Mouse (Mus musculus) limb, embryonic 14.5 days (tissue): ENCODE results near the gene Lrch4. TPM values are rescaled to one million over a fixed set of nuclear protein-coding genes. Genes with fewer than 3 reads are reported as not detected.

ENCODE experiments used
- ATAC-seq: fragments of 200-750 bp; cut with Nextera tagmentation; 2 replicates; pipeline ENCODE4 v1.8.0; 2017; ENCODE audit warnings: low read depth, moderate number of reproducible peaks, moderate TSS enrichment; ENCODE audit not compliant: low FRiP score
- DNase-seq: peaks from one replicate; pipeline ENCODE4 v3.0.0-alpha.2; 2015; ENCODE audit warnings: low spot score
- H3K27ac ChIP-seq: fragments of 300-500 bp; sonication (generic); replicated peaks from 2 replicates; pipeline ENCODE4 v1.5.1; 2014; ENCODE audit warnings: low read depth, mild to moderate bottlenecking, low read length, moderate library complexity, mixed read lengths
- H3K27me3 ChIP-seq: fragments of 300-500 bp; sonication (generic); 2 replicates; pipeline ENCODE4 v1.6.1; 2014; ENCODE audit warnings: low read length, mixed read lengths; ENCODE audit not compliant: control insufficient read depth, insufficient read depth
- H3K36me3 ChIP-seq: fragments of 300-500 bp; sonication (generic); 2 replicates; pipeline ENCODE4 v1.6.1; 2014; ENCODE audit warnings: mild to moderate bottlenecking, low read length, moderate library complexity, mixed read lengths; ENCODE audit not compliant: control insufficient read depth, insufficient read depth
- H3K4me1 ChIP-seq: fragments of 300-500 bp; sonication (generic); 2 replicates; pipeline ENCODE4 v1.6.1; 2014; ENCODE audit warnings: antibody characterized with exemption, low read length, mixed read lengths; ENCODE audit not compliant: control insufficient read depth, insufficient read depth
- H3K4me2 ChIP-seq: fragments of 300-500 bp; sonication (generic); replicated peaks from 2 replicates; pipeline ENCODE4 v1.6.1; 2014; ENCODE audit warnings: low read depth, mild to moderate bottlenecking, low read length, moderate library complexity; ENCODE audit not compliant: severe bottlenecking
- H3K4me3 ChIP-seq: fragments of 300-500 bp; sonication (generic); replicated peaks from 2 replicates; pipeline ENCODE4 v1.5.1; 2014; ENCODE audit warnings: low read length
- H3K9ac ChIP-seq: fragments of 300-500 bp; sonication (generic); 2 replicates; pipeline ENCODE4 v1.6.1; 2014; ENCODE audit warnings: mild to moderate bottlenecking, low read depth, low read length, moderate library complexity; ENCODE audit not compliant: severe bottlenecking
- H3K9me3 ChIP-seq: fragments of 300-500 bp; sonication (generic); 2 replicates; pipeline ENCODE4 v1.6.1; 2016; ENCODE audit warnings: low read length; ENCODE audit not compliant: control insufficient read depth
- POLR2A ChIP-seq: fragments of 200-500 bp; IDR thresholded peaks from 2 replicates; pipeline ENCODE4 v1.8.0; 2012; ENCODE audit warnings: inconsistent platforms, mild to moderate bottlenecking, moderate library complexity, borderline replicate concordance; ENCODE audit not compliant: insufficient read depth, insufficient read length; ENCODE audit errors: extremely low read depth
- whole genome bisulfite sequencing: fragments of 180-500 bp; shearing (Covaris S2); extraction: QIAGEN DNeasy Blood & Tissue Kit; methylation state at CpG from one replicate; pipeline ENCODE4 v1.1.7; 2014; 5-methylcytosine and 5-hydroxymethylcytosine counted together
- polyA plus RNA-seq, 2 experiments: library from polyadenylated mRNA; depleted of rRNA in 1 of 2; stranded (reverse) in 1 of 2; unstranded in 1 of 2; fragments of >200 nt; fragmentation: Nextera tagmentation in 1 of 2; extraction: Ambion mirVana in 1 of 2; gene quantifications; 2 replicates each; pipeline versions ENCODE4 v1.2.1 to v1.2.3; 2012 to 2014

Gene Lrch4
- polyA plus RNA-seq, 2 experiments, result 25.0 to 37.1 TPM

- ATAC-seq, result no peak
- WGBS, result 86% methylated on average over 6 of the region's 6 CpGs
- no peak for TF ChIP-seq POLR2A
Measured at GRCm38 (mm10) chr5:137673015-137673414, 44.1 kb downstream of the Lrch4 start.

GRCm38 (mm10) chr5:137674786-137675185 is 45.9 kb downstream of the Lrch4 start:
- H3K27me3 ChIP-seq, result no peaks in the 10 kb centered on the region
- no peak for DNase-seq
- H3K9ac ChIP-seq, result no peak overlapping the region
- no peaks in the 10 kb centered on the region for H3K9me3 ChIP-seq
- no peak overlapping the region for H3K27ac ChIP-seq
- WGBS, result 95% methylated on average over 8 of the region's 8 CpGs
- no peak for ATAC-seq
- no peak overlapping the region for H3K4me3 ChIP-seq
- TF ChIP-seq POLR2A, result no peak
- peaks cover 12% of the 10 kb centered on the region for H3K4me1 ChIP-seq
- no peak overlapping the region for H3K4me2 ChIP-seq
- H3K36me3 ChIP-seq, result no peaks in the 10 kb centered on the region

More at GRCm38 (mm10) chr5:137673015-137673414, 44.1 kb downstream of the Lrch4 start:
- Histone ChIP-seq H3K9ac (no peak overlapping the region), H3K36me3 (no peaks in the 10 kb centered on the region), H3K4me1 (peaks cover 12% of the 10 kb centered on the region), H3K27me3 (no peaks in the 10 kb centered on the region), H3K4me3 (no peak overlapping the region), H3K4me2 (no peak overlapping the region), H3K9me3 (no peaks in the 10 kb centered on the region), H3K27ac (no peak overlapping the region)
- no peak for DNase-seq

GRCm38 (mm10) chr5:137677859-137678258 is 48.9 kb downstream of the Lrch4 start:
- no peaks in the 10 kb centered on the region for H3K27me3 ChIP-seq
- WGBS, result 94% methylated on average over 8 of the region's 8 CpGs
- TF ChIP-seq POLR2A, result no peak
- peaks cover under 1% of the 10 kb centered on the region; the same call in 1 of the 2 replicates for H3K4me1 ChIP-seq
- ATAC-seq, result no peak
- no peak overlapping the region for H3K4me3 ChIP-seq
- no peak overlapping the region for H3K9ac ChIP-seq
- no peak overlapping the region for H3K27ac ChIP-seq
- no peaks in the 10 kb centered on the region for H3K9me3 ChIP-seq
- H3K4me2 ChIP-seq, result no peak overlapping the region
- no peak for DNase-seq
- no peaks in the 10 kb centered on the region for H3K36me3 ChIP-seq

GRCm38 (mm10) chr5:137678736-137679135 is 49.8 kb downstream of the Lrch4 start:
- Histone ChIP-seq H3K4me1 (peaks cover 9% of the 10 kb centered on the region), H3K27ac (no peak overlapping the region), H3K9me3 (no peaks in the 10 kb centered on the region), H3K27me3 (no peaks in the 10 kb centered on the region), H3K4me2 (no peak overlapping the region), H3K4me3 (no peak overlapping the region), H3K9ac (no peak overlapping the region), H3K36me3 (no peaks in the 10 kb centered on the region)
- TF ChIP-seq POLR2A, result no peak
- no peak for DNase-seq
- 85% methylated on average over 3 of the region's 3 CpGs for WGBS
- no peak for ATAC-seq

- ATAC-seq, result no peak
- peaks cover 10% of the 10 kb centered on the region for H3K4me1 ChIP-seq
- no peak overlapping the region for H3K27ac ChIP-seq
- no peaks in the 10 kb centered on the region for H3K9me3 ChIP-seq
- no peak for DNase-seq
- no peak overlapping the region for H3K4me3 ChIP-seq
- TF ChIP-seq POLR2A, result no peak
- H3K4me2 ChIP-seq, result no peak overlapping the region
- 79% methylated on average over 4 of the region's 4 CpGs for WGBS
- H3K9ac ChIP-seq, result no peak overlapping the region
- no peaks in the 10 kb centered on the region for H3K36me3 ChIP-seq
- H3K27me3 ChIP-seq, result no peaks in the 10 kb centered on the region
Measured at GRCm38 (mm10) chr5:137679726-137680125, 50.8 kb downstream of the Lrch4 start.

GRCm38 (mm10) chr5:137682526-137682925 is 53.6 kb downstream of the Lrch4 start:
- no peaks in the 10 kb centered on the region for H3K27me3 ChIP-seq
- DNase-seq (no peak), ATAC-seq (no peak)
- no peaks in the 10 kb centered on the region for H3K36me3 ChIP-seq
- no peaks in the 10 kb centered on the region for H3K9me3 ChIP-seq
- no peak overlapping the region for H3K4me3 ChIP-seq
- no peak overlapping the region for H3K9ac ChIP-seq
- no peak for TF ChIP-seq POLR2A
- WGBS, result 84% methylated on average over 6 of the region's 6 CpGs
- no peak overlapping the region for H3K27ac ChIP-seq
- H3K4me1 ChIP-seq, result peaks cover 10% of the 10 kb centered on the region
- no peak overlapping the region for H3K4me2 ChIP-seq
